Mouse (Mus musculus) central nervous system, embryonic 11.5 days (tissue): ENCODE measurements around the gene Scn4b. TPM values are rescaled to one million over a fixed set of nuclear protein-coding genes. Genes with fewer than 3 reads are reported as not detected.

ENCODE experiments used
- polyA plus RNA-seq: library from polyadenylated mRNA; depleted of rRNA; stranded (reverse); fragments of >200 nt; gene quantifications from 2 replicates; pipeline ENCODE4 v1.2.3, GENCODE M21; 2012; rRNA removed

The Scn4b gene
- polyA plus RNA-seq = 0.25 and 0.32 TPM in 2 replicates

DNA sequence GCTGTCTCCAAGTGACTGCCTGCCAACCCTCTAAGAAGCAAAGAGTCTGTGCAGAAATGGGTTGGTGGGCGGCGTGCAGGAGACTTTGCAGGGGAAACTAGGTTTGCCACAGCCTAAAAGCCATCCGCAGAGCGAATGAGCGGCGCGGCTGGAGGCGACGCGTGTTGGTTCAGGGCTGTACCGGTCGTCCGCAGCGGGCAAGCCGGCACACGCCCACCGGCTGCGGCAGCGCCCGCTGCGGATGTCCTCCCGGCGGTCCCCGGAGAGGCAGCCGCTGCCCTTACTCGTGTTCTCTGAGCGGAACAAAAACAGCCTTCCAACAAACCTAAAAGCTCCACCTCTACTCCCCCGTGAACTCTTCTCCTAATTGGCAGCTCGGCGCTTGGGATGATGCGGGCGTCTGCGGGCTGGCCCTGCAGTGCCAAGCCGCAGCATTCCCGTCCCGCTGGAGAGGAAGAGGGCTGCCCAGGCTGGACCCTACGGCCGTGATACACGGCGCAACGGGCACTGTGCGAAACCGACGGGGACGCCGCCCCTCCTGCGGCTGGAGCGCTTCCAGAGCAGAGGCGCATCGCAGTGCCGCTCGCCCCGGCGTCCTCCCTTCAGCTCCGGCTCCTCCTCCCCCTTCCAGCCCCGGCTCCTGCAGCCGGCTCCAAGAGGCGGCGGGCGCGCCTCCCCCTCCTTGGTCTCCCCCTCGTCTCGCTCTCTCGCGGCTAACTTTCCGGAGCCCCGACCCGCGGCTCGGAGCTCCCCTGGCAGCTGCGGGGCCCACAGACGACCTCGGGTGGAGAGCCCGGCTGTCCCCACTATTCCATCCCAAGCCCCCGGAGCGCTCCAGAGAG lies at the start of gene Scn4b:
TSS of gene Scn4b (plus strand) at position 205 of the 842 bp plus-strand sequence.

DNA sequence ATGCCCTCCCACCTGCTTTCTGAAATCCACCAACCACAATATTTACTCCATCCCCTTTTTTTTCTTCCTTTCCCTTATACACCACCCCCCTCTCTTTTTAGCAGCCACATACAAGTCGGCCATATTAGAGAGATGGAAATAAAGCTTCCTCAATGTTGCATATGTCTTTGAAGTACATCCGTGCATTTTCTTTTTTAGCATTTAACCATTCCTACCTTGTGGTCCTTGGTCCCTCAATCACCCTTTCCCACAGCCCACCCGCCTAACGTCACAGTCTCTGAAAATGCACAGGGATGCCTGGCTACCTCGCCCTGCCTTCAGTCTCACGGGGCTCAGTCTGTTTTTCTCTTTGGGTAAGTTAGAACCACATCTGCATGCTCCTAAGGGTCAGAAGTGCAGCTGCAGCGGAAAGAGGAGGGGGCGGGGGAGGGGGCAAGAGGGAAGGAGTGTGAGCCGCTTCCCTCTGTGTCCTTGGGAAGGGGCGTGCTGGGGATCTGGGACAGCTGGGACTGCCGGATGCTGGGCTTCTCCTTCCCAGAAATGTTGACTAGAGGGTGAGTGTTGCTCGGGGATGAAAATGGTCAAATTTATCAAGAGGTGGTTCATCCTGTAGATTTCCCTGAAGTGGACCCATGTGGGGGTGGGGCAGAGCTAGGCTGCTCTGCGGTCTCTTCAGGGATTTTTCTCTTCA lies 20.3 kb upstream of the Scn4b start, which contains the start of gene Scn2b:
TSS of gene Scn2b (plus strand) at position 42 of the 691 bp plus-strand sequence.

DNA sequence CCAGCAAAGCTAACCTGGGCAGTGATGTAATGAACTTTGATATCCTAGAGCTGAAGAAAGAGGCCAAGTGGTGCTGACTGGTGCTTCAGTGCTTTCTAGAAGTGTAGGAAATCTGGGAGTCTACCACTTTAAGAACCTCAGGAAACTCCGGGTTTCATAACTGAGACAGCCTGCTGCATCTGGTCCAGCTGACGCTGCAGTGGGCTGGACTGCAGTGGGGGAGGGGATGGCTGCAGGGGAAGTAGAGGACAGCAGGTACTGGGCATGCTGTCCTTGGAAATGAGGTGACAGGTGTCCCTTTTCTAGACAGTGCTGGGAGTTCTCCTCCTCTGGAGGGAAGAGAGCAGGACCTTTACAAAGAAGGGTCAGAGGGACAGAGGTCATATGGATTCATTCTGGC lies 43.6 kb downstream of the Scn4b start, which contains the start of gene BC049352:
TSS of gene BC049352 (plus strand) at position 238 of the 400 bp plus-strand sequence.

Other genes with a start within 250 kb of the Scn4b start
- 255 and 521 TPM in 2 replicates for gene Atp5l, start 217.7 kb upstream of the Scn4b start, polyA plus RNA-seq
- gene Ube4a, start 172.8 kb upstream of the Scn4b start, polyA plus RNA-seq = 19.1 and 28.7 TPM in 2 replicates
- 0.05 and 0.06 TPM in 2 replicates for gene Cd3g, start 158.0 kb upstream of the Scn4b start, polyA plus RNA-seq
- not detected in 2 replicates for gene Cd3d, start 156.6 kb upstream of the Scn4b start, polyA plus RNA-seq
- gene Cd3e, start 128.8 kb upstream of the Scn4b start, polyA plus RNA-seq = not detected in 2 replicates
- 0.94 and 3.8 TPM in 2 replicates for gene Mpzl2, start 98.6 kb upstream of the Scn4b start, polyA plus RNA-seq
- 1.4 and 1.8 TPM in 2 replicates for gene Mpzl3, start 83.2 kb upstream of the Scn4b start, polyA plus RNA-seq
- 0.13 and 0.41 TPM in 2 replicates for gene Jaml, start 59.2 kb upstream of the Scn4b start, polyA plus RNA-seq
- gene Scn2b, start 20.6 kb upstream of the Scn4b start, polyA plus RNA-seq = 4.6 and 5.2 TPM in 2 replicates
- gene BC049352, start 43.6 kb downstream of the Scn4b start, polyA plus RNA-seq = not detected in 2 replicates
- 0.02 and 0.07 TPM in 2 replicates for gene Tmprss4, start 65.7 kb downstream of the Scn4b start, polyA plus RNA-seq
- gene Il10ra, start 130.8 kb downstream of the Scn4b start, polyA plus RNA-seq = 0.98 and 1.0 TPM in 2 replicates
- gene Tmprss13, start 180.7 kb downstream of the Scn4b start, polyA plus RNA-seq = 0.06 and 0.11 TPM in 2 replicates
- 118 and 132 TPM in 2 replicates for gene Fxyd6, start 231.8 kb downstream of the Scn4b start, polyA plus RNA-seq